Mouse (Mus musculus) liver, adult 2 months (tissue): ENCODE data around the gene Nrbf2.

Source experiments
- CTCF ChIP-seq: fragments of 200-500 bp; IDR thresholded peaks from 2 replicates; pipeline ENCODE4 v1.5.1; 2011; ENCODE audit warnings: low read depth, low read length, control low read depth
- POLR2A ChIP-seq: fragments of 200-500 bp; IDR thresholded peaks from 2 replicates; pipeline ENCODE4 v1.6.1; 2011; ENCODE audit warnings: low read length, control low read depth; ENCODE audit not compliant: insufficient read depth; ENCODE audit errors: extremely low read depth

GRCm38 (mm10) chr10:67249486-67249885, 35.6 kb downstream of the Nrbf2 start:
- TF ChIP-seq POLR2A (no peak), CTCF (no peak)
